Mouse (Mus musculus) cerebellum, adult 9-10 months (tissue): ENCODE measurements around the gene Lrrc36.
A peak's percentile ranks its signal among the peaks of the same experiment; 100 is the strongest.

Experiments used
- DNase-seq: peaks from one replicate; pipeline ENCODE4 v3.0.0; 2022

Lrrc36 gene

GRCm38 (mm10) chr8:105413391-105413790, at the start of gene Lrrc36, which contains the start of gene Kctd19:
Gene Lrrc36 (plus strand): TSS chr8:105413571.
Gene Kctd19 (minus strand): TSS chr8:105413502.
- peak; percentile 67 for DNase-seq

GRCm38 (mm10) chr8:105367107-105367506, 46.3 kb upstream of the Lrrc36 start:
- no peak for DNase-seq

DNA sequence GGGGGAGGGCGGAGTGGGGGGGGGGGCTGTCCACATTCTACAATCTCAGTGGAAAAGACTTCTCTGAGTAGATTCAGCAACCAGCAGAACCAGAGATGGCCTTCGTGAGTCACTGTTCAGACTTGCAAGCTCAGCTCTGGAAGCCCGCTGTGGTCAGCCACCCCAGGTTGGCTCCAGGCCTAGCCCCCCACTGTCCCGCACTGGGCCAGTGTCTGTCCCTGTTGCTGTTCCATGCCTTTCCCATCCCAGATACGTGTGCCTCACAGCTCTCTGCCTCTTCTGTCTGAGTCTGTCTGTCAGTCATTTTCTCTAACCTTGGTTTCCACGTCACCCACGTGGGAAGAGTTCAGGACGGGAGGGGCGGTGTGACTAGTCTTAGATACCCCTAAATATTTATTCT, 40.9 kb upstream of the Lrrc36 start:
- DNase-seq = no peak

DNA sequence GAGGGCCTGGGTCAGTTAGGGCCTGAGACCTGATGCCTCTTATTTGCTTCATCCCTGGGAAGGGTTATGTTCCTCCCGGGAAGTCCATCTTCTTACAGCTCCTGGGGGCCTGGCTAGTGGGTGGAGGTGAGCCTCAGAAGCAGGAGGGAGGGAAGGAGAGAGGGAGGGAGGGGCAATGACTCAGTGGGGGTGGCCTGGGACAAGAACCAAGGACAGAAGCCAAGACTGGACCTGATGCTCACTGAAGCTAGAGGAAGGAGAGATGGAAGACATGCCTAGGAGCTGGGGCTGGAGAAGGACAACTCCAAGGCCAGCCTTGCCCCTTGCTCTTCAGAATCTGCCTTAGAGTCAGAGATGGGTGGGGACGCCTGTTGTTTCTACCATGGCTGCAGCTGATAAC, 40.3 kb upstream of the Lrrc36 start, which contains the start of gene Plekhg4:
TSS of gene Plekhg4 (plus strand) at position 243 of the 400 bp plus-strand sequence.
- DNase-seq = no peak

GRCm38 (mm10) chr8:105374513-105374966, 38.8 kb upstream of the Lrrc36 start:
- no peak for DNase-seq

- DNase-seq = no peak
These were observed 34.7 kb upstream of the Lrrc36 start for GRCm38 (mm10) chr8:105378673-105379072.

GRCm38 (mm10) chr8:105380308-105380707, 33.1 kb upstream of the Lrrc36 start:
- DNase-seq = no peak

- DNase-seq = no peak
These were observed 29.3 kb upstream of the Lrrc36 start for GRCm38 (mm10) chr8:105384070-105384469.

- DNase-seq = no peak
These were observed 26.2 kb upstream of the Lrrc36 start for GRCm38 (mm10) chr8:105387151-105387550.

DNA sequence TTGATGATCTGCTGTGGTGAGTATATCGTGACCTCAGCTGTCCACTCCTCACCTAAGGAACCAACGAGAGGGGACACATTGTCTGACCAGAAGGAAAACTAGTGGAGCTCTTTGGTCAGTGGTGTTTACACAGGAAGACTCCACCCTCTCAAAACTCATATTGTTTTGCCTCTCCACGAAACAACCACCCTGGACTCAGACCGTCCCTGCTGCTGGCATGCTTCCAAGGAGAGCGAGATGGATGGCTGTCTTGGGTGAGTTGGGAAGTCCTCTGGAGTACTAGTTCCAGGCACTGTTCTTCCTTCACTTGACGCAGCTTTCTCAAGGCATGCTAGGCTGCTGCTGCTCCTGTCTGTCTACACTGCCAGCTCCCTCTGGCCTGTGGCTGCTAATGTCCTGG, 24.3 kb upstream of the Lrrc36 start:
- no peak for DNase-seq

DNA sequence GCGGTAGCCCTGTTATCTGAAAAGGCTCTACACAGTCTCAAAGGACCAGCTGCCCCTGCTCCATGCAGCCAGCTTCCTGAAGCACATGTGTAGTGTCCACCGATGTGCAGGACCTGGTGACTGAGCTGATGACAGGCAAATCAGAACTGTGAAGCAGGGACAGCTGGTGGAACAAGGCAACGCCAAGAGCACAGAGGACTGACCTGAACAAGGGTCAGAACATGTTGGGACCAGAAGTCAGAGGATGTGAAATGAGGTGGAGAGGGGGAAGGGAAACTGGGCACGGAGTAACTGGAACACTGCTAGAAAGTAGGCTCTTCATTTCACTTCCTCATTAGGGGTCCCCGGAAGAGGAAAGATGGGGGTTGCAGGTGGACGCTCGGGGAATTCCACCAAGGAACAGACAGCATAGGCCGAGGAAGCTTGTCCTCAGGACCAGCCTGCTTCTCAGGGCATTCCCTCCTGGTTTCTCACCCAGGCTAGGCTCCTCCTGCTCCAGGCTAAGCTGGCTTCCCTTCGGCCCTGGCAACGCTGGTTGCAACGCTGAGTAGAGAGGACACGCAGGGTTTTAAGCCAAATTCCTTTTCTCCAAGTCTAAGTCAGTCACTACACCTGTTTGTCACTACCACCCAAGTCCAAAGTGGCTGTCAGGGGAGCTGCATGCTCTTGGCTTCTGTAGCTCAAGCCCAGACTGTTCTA, 20.1 kb upstream of the Lrrc36 start:
- no peak for DNase-seq

- DNase-seq = no peak
These were observed 19.5 kb upstream of the Lrrc36 start for GRCm38 (mm10) chr8:105393915-105394314.

DNA sequence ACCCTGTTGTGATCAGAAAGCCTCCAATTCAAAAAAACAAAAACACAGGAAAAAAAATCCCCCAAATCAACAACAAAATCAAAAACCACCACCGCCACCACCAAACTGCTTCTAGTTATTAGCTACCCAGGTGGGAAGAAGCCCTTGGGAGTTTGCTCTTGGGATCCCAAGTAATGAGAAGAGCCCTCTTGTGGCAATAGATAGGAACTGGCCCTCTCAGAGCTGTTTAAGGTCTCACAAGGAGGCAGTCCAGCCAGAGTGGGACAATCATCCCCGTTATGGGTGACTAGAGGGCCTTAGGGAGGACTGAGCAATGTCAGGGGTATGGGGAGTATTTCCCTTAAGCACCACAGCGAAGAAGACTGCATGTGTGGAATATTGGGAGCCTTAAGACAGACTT, 15.6 kb upstream of the Lrrc36 start:
- peak; percentile 78 for DNase-seq

- DNase-seq = no peak
These were observed 13.4 kb upstream of the Lrrc36 start for GRCm38 (mm10) chr8:105400016-105400415.

DNA sequence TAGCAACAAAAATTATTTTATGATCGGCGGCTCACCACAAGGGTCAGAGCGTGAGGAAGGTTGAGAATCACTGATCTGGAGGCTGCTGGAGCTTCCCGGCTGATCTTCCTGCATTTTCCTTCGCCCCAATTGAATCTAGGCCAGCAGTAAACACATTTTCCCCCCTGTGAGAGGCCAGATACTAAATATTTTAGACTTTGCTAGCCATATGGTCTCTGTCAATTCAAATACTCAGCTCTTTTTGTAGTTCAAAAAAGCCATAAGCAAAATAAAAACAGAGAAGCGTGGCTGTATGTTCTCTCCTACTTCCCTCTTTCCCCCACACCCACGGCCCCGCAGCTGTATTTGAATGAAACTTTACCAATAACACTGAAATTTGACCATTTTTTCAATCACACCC, 9.9 kb upstream of the Lrrc36 start:
- peak; percentile 57 for DNase-seq

DNA sequence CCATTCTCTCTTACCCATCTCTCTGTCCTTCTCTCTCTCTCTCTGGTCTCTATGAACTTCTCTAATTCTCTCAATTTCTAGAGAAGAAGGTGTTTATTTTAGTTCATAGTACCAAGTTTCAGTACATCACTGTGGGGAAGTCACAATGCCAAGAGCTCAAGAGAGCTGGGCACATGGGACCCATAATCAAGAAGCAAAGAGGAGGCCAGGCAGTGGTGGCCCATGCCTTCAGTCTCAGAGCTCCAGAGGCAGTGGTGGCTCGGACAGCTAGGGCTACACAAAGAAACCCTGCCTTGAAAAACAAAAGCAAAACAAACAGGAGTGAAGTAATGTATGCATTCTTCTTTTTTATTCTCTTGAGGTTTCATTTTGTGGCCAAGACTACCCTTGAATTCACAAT, 8.9 kb upstream of the Lrrc36 start:
- DNase-seq = no peak

GRCm38 (mm10) chr8:105406416-105406815, 7.0 kb upstream of the Lrrc36 start:
- DNase-seq = no peak

GRCm38 (mm10) chr8:105408331-105408730, 5.0 kb upstream of the Lrrc36 start:
- no peak for DNase-seq

DNA sequence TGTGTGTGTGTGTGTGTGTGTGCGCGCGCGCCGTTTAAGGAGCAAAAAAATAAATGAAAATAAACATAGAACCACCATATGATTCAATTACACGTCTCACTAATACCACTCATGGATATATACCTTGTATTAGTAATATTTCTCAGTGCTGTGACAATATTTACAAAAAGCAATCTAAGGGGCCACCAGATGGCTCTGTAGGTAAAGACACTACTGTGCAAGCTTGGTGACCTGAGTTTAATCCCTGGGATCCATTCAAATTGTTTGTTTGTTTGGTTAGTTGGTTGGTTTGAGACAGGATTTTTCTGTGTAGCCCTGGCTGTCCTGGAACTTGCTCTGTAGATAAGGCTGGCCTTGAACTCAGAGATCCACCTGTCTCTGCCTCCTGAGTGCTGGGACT, 3.4 kb upstream of the Lrrc36 start:
- no peak for DNase-seq

- DNase-seq = no peak
These were observed 5.6 kb downstream of the Lrrc36 start for GRCm38 (mm10) chr8:105418992-105419391.

DNA sequence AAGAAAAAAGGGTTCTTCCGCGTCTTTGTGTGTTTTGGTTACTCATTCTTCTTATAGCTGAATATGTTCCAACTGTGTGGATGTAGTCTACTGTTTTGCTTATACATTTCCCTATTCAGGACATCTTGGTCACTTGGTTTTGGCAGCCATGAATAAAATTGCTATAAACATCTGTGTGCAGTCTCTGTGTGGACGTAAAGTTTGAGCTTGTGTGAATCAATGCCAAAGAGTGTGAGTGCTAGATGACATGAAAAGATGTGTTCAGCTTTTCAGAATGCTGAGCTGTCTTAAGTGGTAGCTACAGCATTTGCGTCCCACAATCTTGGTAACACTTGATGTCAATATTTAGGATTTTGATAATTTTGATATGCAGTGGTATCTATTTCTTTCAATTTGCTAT, 6.4 kb downstream of the Lrrc36 start:
- DNase-seq = no peak

DNA sequence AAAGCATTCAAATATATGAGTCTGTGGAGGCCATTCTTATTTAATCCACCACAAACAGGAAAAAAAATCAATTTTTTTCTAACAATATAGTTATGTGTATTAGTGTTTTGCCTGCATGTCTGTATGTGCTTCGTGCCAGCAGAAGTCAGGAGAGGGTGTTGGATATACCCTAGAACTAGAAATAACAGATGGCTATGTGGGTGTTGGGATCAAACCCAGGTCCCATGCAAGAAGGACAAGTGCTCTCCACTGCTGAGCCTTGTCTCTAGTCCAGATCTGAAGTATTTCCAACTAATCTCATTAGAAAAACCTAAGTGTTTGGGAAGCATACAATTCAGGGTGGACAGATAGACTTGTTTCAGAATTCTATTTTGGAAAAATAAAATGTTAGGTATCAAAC, 8.6 kb downstream of the Lrrc36 start:
- peak; percentile 78 for DNase-seq

DNA sequence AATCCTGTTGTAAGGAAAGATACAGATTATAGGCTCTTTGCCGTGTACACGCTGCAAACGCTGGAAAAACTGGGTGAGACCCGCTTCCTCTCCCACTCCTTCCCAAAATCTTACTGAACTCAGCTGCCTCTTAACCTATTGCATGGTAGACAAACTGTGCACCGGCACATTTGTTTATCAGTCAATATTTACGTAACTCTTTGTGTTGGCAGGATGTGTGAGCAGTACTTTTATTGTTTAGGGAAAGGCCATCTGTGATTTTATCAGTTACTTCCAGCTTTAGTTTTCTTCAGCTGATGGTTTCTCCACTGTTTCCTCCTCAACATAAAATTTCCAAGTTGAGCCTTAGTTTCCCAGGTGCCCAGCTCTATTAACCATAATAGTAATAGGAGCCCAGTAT, 13.5 kb downstream of the Lrrc36 start:
- no peak for DNase-seq

- no peak for DNase-seq
These were observed 18.6 kb downstream of the Lrrc36 start for GRCm38 (mm10) chr8:105431743-105432515.
